Mouse (Mus musculus) regulatory T cell (primary cell): ENCODE data around the gene Xcl1.

Experiments
- in situ Hi-C: fragments of 300-600 bp; cut with MboI, MseI; formaldehyde crosslinking; loops from one replicate; pipeline ENCODE4 v1.15.1; 2025; ENCODE audit warnings: high pct_unique_total_duplicates

Xcl1 gene

DNA sequence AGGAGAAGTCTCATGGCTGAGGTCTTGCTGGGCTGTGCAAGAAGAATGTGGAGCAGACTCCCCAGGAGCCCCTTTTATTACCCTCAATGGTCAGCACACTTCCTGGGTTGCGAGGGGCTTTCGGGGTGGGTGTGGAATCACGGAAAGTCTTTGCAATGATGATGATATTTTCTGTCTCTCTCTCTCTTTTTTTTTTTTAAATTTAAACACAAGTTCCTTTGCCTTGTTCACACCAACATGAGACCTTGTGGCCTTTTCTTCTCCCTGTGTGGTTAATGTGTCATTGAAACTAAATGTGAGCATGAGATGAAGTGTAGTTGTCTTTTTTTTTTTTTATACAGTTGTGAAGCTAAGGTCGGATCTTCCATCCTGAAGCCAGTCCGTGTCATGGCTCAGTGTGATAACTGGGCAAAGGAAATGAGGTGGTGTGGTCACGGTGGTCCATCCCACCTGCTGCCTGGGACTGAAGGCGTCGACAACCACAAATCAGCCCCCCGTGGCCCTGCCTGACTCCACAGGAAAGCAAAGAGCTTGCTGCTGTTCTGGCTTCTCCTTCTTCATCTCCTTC lies at the start of gene Xcl1:
Gene Xcl1, minus strand, starts transcription at position 51 of the 568 bp plus-strand sequence.
- in situ Hi-C loops = no loop called here

DNA sequence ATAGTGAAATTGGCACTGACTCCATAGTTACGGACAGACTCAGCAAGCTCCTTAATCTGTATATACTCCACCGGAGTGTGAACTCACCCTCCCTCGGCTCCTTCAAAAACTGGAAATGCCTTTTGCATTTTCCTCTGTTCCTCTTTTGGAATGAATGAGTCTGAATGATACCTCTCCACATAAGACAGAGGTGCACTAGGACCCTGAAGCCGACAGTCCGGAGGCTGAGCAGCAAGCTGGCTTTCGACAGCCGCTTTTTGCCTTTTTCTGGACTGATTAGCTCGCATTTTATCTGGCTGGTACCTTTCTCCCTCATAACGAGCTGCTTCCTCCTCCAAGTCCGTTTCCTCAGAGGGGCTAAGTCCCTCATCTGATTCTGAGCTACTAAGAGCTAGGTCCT lies 49.4 kb upstream of the Xcl1 start:
- in situ Hi-C loops = loop anchor here (25.0 kb wide), 1 partner anchor 1028 kb away; the partner anchor contains the start of gene Pou2f1

DNA sequence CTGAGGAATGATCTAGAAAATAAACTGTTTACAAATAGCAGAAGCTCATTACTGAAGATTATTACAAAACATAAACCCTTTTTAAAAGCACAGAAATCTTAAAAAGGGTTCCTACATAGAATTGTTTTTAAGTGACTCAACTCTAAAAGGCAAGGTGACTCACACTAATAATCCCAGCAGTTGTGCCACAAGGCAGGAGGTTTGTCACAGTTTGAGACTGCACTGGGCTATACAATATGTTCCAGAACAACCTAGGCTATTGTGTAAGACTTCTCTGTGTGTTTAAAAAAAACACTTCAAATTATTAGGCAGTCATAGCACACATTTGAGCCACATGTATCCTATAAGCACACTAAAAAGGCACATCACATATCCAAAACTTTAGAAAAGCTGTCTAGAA lies 42.0 kb upstream of the Xcl1 start:
- in situ Hi-C loops = loop anchor here (25.0 kb wide), 1 partner anchor 1035 kb away; the partner anchor contains the start of gene Pou2f1

DNA sequence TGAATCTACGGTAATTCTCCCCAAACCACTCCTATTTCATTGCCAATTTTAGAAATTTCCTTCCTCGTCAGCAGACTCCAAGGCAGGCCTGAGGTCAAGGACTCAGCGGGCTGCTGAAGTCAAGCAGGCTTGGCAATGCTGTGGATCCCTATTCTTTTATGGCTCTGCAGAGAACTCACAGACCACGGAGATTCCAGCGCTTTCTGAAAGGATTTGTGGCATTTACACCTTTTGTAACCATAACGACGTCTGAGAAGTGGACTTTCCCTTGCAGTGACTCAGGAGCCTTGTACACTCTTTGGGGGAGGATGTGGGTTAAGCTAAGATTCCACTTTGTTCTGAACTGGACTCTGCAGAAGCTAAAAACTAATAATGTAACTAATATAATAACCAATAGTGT lies 40.4 kb upstream of the Xcl1 start:
- in situ Hi-C loops = loop anchor here (25.0 kb wide), 1 partner anchor 1037 kb away; the partner anchor contains the start of gene Pou2f1

DNA sequence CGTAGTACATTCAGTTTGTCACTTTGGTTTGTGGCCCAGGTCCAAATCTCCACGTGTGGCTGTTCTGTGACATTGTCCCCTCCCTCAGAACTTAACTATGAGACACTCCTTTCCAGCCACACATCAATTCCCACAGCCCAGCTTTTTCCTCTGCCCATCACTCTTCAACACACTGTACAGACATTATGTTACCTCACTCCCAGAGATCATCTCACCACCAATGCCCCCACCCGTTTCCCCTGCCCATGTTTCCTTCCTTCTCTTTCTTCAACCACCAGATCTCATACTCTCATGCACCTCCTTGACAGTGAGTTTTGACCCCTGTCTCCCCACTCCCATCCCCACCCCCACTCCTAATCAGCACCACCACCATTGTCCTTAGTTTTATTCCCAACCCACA lies 39.9 kb upstream of the Xcl1 start:
- in situ Hi-C loops = loop anchor here (25.0 kb wide), 1 partner anchor 1037 kb away; the partner anchor contains the start of gene Pou2f1

DNA sequence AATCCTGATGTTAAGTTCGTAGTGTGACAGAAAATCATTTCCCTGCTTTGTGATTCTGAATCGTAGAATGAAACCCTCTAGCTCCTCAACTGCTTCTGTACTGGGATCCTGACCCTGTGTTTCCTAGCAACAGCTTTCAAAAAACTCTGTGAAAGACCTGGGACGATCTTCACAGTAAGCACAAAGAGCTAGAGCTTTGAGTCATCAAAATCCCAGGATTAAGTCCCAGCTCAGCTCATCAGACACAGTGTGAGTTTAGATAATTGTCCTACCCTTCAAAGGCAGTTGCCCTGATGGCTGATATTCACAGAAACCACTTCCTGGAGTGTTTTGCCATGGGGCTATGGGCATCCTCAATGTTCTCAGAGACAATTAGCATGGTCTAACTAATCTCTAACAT lies 38.5 kb upstream of the Xcl1 start:
- in situ Hi-C loops = no loop called here

DNA sequence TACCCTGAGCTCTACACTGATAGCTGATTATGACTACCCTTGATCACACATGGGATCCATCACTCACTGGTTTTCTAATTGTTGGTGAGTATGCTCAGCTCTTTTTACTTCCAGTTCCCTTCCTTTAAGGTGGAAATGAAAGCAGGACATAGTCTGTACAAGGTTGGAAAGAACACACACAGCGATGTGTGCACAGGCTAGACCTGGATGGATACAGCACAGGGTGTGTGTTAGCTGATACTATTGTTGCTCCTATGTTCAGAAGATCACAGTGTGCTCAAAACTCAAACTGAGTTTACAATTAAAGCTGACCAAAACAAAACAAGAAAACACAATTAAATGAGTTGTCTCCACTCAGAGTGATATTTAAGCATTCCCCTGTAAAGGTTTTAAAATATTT lies 38.0 kb upstream of the Xcl1 start:
- in situ Hi-C loops = no loop called here

DNA sequence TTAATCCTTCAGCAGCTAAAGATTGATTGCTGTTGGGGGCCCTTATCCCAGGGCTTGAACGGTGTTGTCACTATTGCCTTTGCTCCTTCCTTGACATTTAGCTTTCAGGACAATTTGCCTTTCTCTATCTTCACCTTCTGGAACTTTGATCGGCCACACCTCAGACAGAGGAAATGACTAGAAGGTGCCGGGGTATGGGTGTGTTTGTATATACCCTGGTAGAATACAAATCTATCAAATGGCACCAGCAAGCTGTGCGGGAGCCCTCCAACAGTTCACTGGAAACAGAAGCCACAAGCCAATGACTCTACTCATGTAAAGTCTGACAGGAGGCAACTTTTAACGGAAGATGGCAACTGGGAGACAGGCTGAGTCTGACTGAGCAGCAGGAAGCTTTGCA lies 37.4 kb upstream of the Xcl1 start:
- in situ Hi-C loops = no loop called here

DNA sequence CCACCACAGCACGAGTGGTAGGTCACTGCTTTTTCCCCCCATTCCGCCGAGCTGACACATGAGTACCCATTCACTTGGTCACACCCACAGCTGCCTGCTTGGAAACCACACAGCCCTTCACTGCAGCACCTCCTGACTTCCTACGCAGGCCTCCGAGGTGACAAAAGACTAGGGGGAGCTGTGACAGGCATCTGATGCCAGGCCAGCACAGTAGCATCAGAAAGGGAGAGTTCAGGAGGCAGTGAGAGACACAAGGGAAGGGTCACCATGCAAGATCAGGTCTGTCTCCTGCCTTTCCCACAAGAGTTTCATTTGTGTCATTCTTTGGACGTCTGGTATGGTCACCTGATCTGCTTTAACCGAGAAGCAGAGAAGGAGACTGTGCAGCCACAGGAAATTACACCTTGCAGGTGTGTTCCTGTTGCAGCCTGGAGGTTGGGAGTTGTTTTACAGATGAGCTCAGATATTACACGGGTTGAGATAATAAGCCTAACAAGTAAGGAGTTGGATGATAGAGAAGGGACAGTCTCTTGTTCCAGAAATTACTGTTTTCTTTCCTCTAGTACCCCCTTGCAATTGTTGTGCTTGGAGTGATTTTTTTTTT lies 30.9 kb upstream of the Xcl1 start:
- in situ Hi-C loops = loop anchor here (10.0 kb wide), 1 partner anchor 829 kb away; no protein-coding TSS in a partner anchor

DNA sequence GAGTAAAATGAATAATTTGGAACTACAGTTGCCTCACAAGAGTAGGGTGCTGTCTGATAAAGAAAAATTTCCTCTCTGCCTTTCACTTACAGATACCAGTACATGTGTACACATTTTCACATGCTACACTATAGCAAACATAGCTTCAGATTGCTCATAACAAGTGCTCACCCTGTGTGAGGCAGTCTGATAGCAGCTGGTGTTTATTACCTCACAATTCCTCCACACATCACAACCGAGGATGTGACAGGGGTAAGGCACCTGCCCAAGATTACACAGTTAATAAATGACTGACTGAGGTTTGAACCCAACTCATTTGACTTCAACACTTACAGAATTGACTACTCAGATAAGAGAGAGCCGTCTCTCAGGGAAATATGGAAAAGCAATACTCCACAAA lies 25.3 kb upstream of the Xcl1 start:
- in situ Hi-C loops = loop anchor here (10.0 kb wide), 1 partner anchor 834 kb away; no protein-coding TSS in a partner anchor

DNA sequence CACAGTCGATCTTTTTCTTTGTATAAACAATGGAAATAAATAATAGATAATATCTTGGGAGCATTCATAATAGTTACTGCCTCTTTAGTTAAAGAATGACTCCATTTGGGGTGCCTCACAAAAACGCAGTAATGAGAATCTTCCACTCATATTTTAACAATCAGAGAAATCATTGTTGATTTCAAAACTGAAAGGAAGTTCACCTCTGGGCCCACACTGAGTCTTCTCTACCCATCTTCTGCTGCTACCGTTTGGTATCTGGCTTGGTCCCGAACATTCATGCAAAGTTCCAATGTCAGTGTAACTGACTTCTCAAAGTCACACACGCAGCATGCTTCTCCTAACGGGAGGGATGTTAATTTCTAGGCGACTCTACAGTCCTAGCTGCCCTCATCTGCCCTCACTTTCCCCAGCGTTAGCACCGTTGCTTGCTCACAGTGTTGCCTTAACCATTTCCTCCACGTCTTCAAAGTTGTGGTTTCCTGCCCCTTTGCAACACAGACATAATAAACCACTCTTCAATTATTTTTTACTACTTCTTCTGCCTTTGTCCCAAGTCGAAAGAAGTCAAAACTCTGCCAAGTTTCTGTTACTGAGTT lies 24.6 kb upstream of the Xcl1 start:
- in situ Hi-C loops = loop anchor here (5.0 to 10.0 kb wide), 2 partner anchors 73 to 835 kb away; no protein-coding TSS in a partner anchor

DNA sequence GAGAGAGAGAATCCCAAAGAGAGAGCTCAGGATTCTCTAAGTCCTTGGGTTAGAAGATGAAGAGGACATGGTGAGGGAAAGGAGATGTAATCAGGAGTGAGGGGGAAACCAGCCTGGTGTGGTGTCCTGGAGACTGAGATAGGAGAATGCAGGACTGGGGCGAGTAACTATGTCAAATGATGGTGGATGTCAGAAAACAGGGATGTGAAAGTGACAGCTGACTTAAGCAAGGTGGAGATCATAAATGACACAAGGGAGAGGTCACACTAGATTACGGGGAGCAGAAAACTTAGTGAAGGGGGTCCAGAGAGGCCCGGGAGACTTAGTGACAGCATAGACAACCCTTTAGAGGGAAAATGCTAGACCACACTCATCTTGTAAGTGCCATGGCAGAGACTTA lies 23.8 kb upstream of the Xcl1 start:
- in situ Hi-C loops = loop anchor here (5.0 kb wide), 1 partner anchor 72 kb away; no protein-coding TSS in a partner anchor

DNA sequence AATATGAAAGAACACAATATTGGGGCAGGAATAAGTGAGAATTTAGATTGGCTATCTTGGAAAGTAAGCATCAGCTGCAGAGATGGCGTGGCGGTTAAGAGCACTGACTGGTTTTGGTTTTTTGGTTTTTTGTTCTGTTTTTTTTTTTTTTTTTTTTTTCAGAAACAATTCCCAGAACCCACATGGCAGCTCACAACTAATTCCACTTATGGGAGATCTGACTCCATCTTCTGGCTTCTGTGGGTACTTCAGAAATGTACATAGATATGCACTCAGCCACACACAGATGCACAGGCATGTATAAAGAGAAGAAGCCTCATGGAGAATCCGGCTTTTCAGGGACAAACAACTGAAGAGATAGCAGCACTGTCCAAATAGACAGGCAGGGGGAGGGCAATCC lies 22.6 kb upstream of the Xcl1 start:
- in situ Hi-C loops = loop anchor here (5.0 kb wide), 1 partner anchor 71 kb away; no protein-coding TSS in a partner anchor

DNA sequence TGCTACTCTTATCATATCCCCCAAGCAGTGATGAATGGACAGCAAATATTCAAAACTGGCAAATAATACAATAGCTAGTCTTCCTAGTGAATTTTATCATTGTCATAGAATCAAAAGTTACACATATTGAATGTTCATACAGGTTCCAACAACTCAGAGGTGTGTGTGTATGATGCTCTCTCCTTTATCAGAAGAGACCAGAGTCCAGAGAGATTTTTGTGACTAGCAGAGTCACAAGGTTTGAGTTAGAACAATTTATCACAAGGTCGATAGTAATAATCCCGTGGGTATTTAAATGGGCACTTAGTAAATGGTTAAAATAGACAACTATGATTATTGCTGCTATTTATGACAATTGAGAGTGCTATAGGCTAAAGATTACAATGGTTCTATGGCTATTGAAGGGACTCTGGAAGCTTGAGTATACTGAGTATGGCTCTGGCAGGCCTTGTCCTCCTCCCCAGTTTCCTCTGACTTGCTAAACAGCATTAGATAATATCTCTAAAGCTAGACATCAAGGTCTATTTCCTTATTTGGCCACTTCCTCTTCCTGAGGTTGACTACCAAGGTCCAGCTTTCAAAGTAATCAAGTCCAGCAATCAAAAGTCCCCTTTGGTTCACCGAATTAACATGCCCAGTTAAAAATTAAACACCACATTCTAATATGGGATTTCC lies 21.5 kb upstream of the Xcl1 start:
- in situ Hi-C loops = loop anchor here (5.0 kb wide), 1 partner anchor 70 kb away; no protein-coding TSS in a partner anchor

DNA sequence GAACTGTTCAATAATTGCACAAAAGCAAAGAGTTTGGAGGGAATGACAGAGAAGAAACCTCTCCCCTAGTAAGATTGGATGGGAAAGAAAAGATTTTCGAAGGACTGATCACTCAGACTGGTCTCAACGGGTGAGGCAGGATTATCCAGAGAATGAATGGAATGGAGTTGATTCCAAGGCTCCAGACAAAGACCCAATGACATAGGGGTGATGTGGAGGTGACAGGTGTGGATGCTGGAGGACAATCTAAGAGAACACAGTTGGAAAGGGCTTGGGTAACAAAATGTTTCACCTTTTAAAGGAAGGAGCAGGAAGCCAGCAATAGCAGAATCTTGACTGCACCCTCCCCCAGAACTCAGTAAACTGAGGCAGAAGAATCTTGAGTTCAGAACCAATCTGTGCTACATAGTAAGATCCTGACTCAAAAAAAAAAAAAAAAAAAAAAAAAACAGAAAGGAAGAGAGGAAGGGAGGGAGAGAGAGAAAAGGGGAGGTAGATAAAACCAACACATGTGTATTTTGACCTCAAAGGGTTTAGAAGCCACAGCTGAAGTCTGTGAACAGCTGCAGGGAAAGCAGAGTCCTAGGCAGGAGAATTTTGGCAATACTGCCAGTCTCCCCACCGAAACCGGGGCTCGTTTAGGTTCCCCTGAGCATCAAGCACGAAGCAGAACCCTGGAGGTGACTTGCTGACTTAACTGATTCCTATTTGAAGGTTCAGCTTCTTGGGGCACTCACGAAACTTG lies 20.3 kb upstream of the Xcl1 start:
- in situ Hi-C loops = loop anchor here (5.0 kb wide), 1 partner anchor 68 kb away; no protein-coding TSS in a partner anchor

DNA sequence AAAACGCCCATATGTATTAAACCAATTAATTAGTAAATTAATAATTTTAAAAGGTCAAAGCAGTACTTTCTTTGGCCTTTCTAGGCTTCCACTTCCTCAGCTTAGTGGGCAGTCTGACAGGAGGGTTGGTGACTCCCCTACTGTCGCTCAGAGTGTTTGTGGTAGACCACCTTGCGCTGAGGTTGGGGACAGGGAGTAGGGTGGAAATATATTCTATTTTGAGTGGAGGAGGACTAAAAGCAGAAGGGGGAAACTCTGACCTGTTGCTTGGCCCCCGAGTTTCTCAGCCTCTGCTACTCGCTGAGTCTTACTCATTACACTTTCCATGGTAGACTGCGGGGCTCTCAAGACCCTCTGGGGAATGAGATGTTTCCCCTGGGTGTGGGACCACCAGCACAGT lies 18.2 kb upstream of the Xcl1 start:
- in situ Hi-C loops = no loop called here

DNA sequence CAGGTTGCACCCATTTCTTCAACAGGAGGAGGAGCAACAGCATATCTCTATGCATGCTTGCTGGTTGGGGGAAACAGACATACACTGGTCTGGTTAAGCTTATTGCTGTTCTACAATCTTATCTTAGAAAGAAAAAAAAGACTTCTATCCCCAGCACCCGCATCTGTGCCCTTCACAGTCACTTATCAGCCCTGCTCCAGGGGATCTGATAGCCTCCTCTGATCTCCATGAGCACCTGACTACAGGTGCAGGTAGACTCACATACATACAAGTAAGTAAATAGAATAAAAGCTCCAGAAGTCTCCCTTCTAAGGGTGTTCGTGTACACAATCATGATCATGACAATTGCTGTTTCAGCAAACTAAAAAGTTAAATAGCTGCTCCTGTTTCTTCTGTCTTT lies 733 bp upstream of the Xcl1 start:
- in situ Hi-C loops = no loop called here

DNA sequence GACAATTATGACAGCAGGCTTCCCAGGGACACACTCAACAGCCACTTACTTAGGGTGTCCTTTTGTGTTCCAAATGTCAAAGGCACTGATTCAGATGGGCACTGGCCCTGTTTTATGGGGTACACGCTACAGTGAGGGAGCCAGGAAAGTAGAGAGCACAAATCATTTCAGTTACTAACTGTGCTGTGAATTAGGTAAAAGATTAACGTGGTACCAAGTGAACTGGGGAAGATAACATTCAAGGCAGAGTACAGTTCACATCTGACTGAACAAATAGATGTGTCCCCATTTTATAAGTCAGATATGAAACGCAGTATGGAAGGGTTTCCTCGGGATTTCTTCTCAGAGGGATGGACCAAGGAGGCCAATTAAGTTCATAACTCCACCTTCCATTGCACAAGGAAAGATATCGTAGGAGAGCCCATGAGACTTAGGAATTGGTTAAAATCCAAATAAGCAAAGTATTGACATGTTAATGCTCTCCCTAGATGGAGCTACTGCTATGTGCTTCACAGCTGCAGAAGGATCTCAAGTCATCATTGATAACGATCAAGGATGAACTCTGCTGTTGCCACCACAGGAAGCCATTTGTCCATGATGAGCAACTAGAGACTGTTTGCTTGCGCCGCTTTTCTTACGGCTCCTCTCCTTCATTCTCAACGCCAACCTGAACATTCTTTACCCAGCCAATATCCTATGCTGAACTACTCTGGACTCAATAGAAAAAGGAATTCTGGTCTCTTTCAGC lies 1.7 kb downstream of the Xcl1 start:
- in situ Hi-C loops = no loop called here

DNA sequence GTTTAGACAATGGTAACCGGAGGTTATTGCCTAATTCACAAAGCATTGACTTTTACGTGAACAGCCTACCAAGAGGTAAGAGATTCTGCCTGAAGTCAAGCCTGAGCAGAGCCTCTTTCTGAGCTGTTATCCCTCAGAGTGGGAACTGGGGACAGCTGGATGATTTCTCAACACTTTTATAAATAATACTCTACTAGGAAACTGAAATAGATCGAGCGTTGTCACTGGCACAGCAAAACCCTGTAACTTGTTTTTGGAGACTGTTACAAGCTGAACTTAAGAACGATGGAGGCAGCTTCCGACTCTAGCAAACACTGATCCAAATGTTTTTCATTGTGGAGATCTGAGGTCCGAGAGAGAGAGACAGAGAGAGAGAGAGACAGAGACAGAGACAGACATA lies 4.2 kb downstream of the Xcl1 start:
- in situ Hi-C loops = no loop called here

DNA sequence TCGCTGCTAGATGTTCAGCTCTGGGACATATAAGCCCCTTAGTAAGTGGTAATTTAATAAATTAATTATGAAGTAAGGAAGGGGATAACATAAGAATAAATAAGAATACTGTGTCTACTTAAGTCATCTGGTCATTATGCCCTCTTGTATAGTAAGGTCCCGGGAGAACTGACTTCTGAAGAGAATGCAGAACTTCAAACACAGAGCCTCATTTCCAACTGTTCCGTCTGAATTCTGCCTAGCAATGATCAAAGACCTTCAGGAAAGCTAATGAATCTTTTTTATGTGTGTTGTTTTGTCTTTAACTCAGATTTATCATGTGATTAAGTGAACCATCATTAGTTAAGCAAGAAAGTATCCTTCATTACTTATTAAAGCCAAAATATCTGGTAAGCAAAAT lies 5.3 kb downstream of the Xcl1 start:
- in situ Hi-C loops = no loop called here
